Mouse (Mus musculus) neural tube, embryonic 12.5 days (tissue): ENCODE measurements around the gene U90926. TPM values are rescaled to one million over a fixed set of nuclear protein-coding genes. Genes with fewer than 3 reads are reported as not detected.
A peak's percentile ranks its signal among the peaks of the same experiment; 100 is the strongest.

Experiments used
- ATAC-seq: fragments of 200-750 bp; cut with Nextera tagmentation; 2 replicates; pipeline ENCODE4 v1.8.0; 2017; ENCODE audit warnings: low read depth, mild to moderate bottlenecking, moderate TSS enrichment, moderate library complexity; ENCODE audit not compliant: low FRiP score
- H3K27ac ChIP-seq: fragments of 300-500 bp; sonication (generic); 2 replicates; pipeline ENCODE4 v1.5.1; 2016
- H3K27me3 ChIP-seq: fragments of 300-500 bp; sonication (generic); replicated peaks from 2 replicates; pipeline ENCODE4 v1.6.1; 2016; ENCODE audit warnings: mild to moderate bottlenecking
- H3K36me3 ChIP-seq: fragments of 300-500 bp; sonication (generic); 2 replicates; pipeline ENCODE4 v1.6.1; 2016; ENCODE audit warnings: mild to moderate bottlenecking
- H3K4me1 ChIP-seq: fragments of 300-500 bp; sonication (generic); 2 replicates; pipeline ENCODE4 v1.6.1; 2016
- H3K4me2 ChIP-seq: fragments of 300-500 bp; sonication (generic); replicated peaks from 2 replicates; pipeline ENCODE4 v1.6.1; 2016; ENCODE audit warnings: mild to moderate bottlenecking
- H3K4me3 ChIP-seq: fragments of 300-500 bp; sonication (generic); 2 replicates; pipeline ENCODE4 v1.5.1; 2016
- H3K9ac ChIP-seq: fragments of 300-500 bp; sonication (generic); 2 replicates; pipeline ENCODE4 v1.6.1; 2016; ENCODE audit warnings: mild to moderate bottlenecking
- H3K9me3 ChIP-seq: fragments of 300-500 bp; sonication (generic); 2 replicates; pipeline ENCODE4 v1.6.1; 2016; ENCODE audit warnings: mild to moderate bottlenecking
- WGBS: fragments of 180-500 bp; shearing (Covaris S2); methylation state at CpG from one replicate; pipeline ENCODE4 v1.1.7; 2016; 5-methylcytosine and 5-hydroxymethylcytosine counted together
- polyA plus RNA-seq: library from polyadenylated mRNA; unstranded; fragments of >200 nt; fragmentation: Nextera tagmentation; extraction: Ambion mirVana; gene quantifications from 2 replicates; pipeline ENCODE4 v1.2.1, GENCODE M21; 2016

The U90926 gene
- polyA plus RNA-seq, 1 experiment from 2014 or later: not detected

- no peaks in the 10 kb centered on the region for H3K36me3 ChIP-seq
- H3K9ac ChIP-seq: no peak overlapping the region
- H3K27ac ChIP-seq: no peak overlapping the region
- no peak for ATAC-seq
- no peaks in the 10 kb centered on the region for H3K27me3 ChIP-seq
- 74% methylated on average over 5 of the region's 5 CpGs for WGBS
- H3K4me3 ChIP-seq: no peak overlapping the region
- H3K4me2 ChIP-seq: no peak overlapping the region
- H3K4me1 ChIP-seq: no peaks in the 10 kb centered on the region
- H3K9me3 ChIP-seq: no peaks in the 10 kb centered on the region
These were observed 19.8 kb upstream of the U90926 start for GRCm38 (mm10) chr5:92234939-92235557.

- H3K9ac ChIP-seq: no peak overlapping the region
- H3K36me3 ChIP-seq: no peaks in the 10 kb centered on the region
- H3K4me2 ChIP-seq: no peak overlapping the region
- no peaks in the 10 kb centered on the region for H3K9me3 ChIP-seq
- ATAC-seq: no peak
- no peaks in the 10 kb centered on the region for H3K27me3 ChIP-seq
- no peak overlapping the region for H3K27ac ChIP-seq
- no peaks in the 10 kb centered on the region for H3K4me1 ChIP-seq
- no peak overlapping the region for H3K4me3 ChIP-seq
- WGBS: 79% methylated on average over 4 of the region's 4 CpGs
These were observed 18.2 kb upstream of the U90926 start for GRCm38 (mm10) chr5:92233366-92233765.

- WGBS: 86% methylated on average over 10 of the region's 10 CpGs
- no peak for ATAC-seq
- H3K27ac ChIP-seq: no peak overlapping the region
- no peaks in the 10 kb centered on the region for H3K36me3 ChIP-seq
- no peaks in the 10 kb centered on the region for H3K4me1 ChIP-seq
- H3K4me3 ChIP-seq: no peak overlapping the region
- H3K4me2 ChIP-seq: no peak overlapping the region
- no peak overlapping the region for H3K9ac ChIP-seq
- no peaks in the 10 kb centered on the region for H3K27me3 ChIP-seq
- no peaks in the 10 kb centered on the region for H3K9me3 ChIP-seq
These were observed 16.6 kb upstream of the U90926 start for GRCm38 (mm10) chr5:92231836-92232235.

- no peak for ATAC-seq
- H3K27ac ChIP-seq: no peak overlapping the region
- WGBS: 87% methylated on average over 11 of the region's 11 CpGs
- H3K27me3 ChIP-seq: no peaks in the 10 kb centered on the region
- H3K4me3 ChIP-seq: no peak overlapping the region
- H3K9ac ChIP-seq: no peak overlapping the region
- no peaks in the 10 kb centered on the region for H3K9me3 ChIP-seq
- H3K4me1 ChIP-seq: no peaks in the 10 kb centered on the region
- H3K36me3 ChIP-seq: no peaks in the 10 kb centered on the region
- no peak overlapping the region for H3K4me2 ChIP-seq
These were observed 15.1 kb upstream of the U90926 start for GRCm38 (mm10) chr5:92230306-92230705.

GRCm38 (mm10) chr5:92229514-92229913 is 14.3 kb upstream of the U90926 start:
- no peaks in the 10 kb centered on the region for H3K4me1 ChIP-seq
- H3K9me3 ChIP-seq: no peaks in the 10 kb centered on the region
- H3K4me3 ChIP-seq: no peak overlapping the region
- no peak overlapping the region for H3K9ac ChIP-seq
- no peak for ATAC-seq
- H3K4me2 ChIP-seq: no peak overlapping the region
- 93% methylated on average over 3 of the region's 3 CpGs for WGBS
- H3K27me3 ChIP-seq: no peaks in the 10 kb centered on the region
- H3K36me3 ChIP-seq: no peaks in the 10 kb centered on the region
- H3K27ac ChIP-seq: no peak overlapping the region

GRCm38 (mm10) chr5:92228776-92229175 is 13.6 kb upstream of the U90926 start:
- no peak overlapping the region for H3K4me3 ChIP-seq
- no peaks in the 10 kb centered on the region for H3K27me3 ChIP-seq
- WGBS: 43% methylated on average over 10 of the region's 10 CpGs
- H3K9ac ChIP-seq: no peak overlapping the region
- no peaks in the 10 kb centered on the region for H3K36me3 ChIP-seq
- H3K4me2 ChIP-seq: no peak overlapping the region
- H3K4me1 ChIP-seq: no peaks in the 10 kb centered on the region
- no peak overlapping the region for H3K27ac ChIP-seq
- no peaks in the 10 kb centered on the region for H3K9me3 ChIP-seq
- no peak for ATAC-seq

GRCm38 (mm10) chr5:92227782-92228181 is 12.6 kb upstream of the U90926 start:
- no peak for ATAC-seq
- H3K27me3 ChIP-seq: no peaks in the 10 kb centered on the region
- no peaks in the 10 kb centered on the region for H3K9me3 ChIP-seq
- H3K4me2 ChIP-seq: no peak overlapping the region
- H3K27ac ChIP-seq: no peak overlapping the region
- no peaks in the 10 kb centered on the region for H3K36me3 ChIP-seq
- no peaks in the 10 kb centered on the region for H3K4me1 ChIP-seq
- WGBS: 87% methylated on average over 7 of the region's 7 CpGs
- no peak overlapping the region for H3K9ac ChIP-seq
- H3K4me3 ChIP-seq: no peak overlapping the region

- no peak overlapping the region for H3K4me3 ChIP-seq
- no peak overlapping the region for H3K27ac ChIP-seq
- whole genome bisulfite sequencing: 91% methylated on average over 8 of the region's 8 CpGs
These were observed 5.2 kb upstream of the U90926 start for GRCm38 (mm10) chr5:92220287-92220902.

GRCm38 (mm10) chr5:92219826-92220225 is 4.6 kb upstream of the U90926 start:
- Histone ChIP-seq H3K36me3 (no peaks in the 10 kb centered on the region), H3K4me1 (no peaks in the 10 kb centered on the region), H3K27me3 (no peaks in the 10 kb centered on the region), H3K9me3 (no peaks in the 10 kb centered on the region), H3K9ac (no peak overlapping the region), H3K27ac (no peak overlapping the region), H3K4me2 (no peak overlapping the region), H3K4me3 (no peak overlapping the region)
- WGBS: 79% methylated on average over 6 of the region's 6 CpGs
- ATAC-seq: no peak

More at GRCm38 (mm10) chr5:92220287-92220902, 5.2 kb upstream of the U90926 start:
- no peaks in the 10 kb centered on the region for H3K36me3 ChIP-seq
- H3K9ac ChIP-seq: no peak overlapping the region
- no peaks in the 10 kb centered on the region for H3K27me3 ChIP-seq
- H3K4me1 ChIP-seq: no peaks in the 10 kb centered on the region
- H3K4me2 ChIP-seq: no peak overlapping the region
- ATAC-seq: no peak
- no peaks in the 10 kb centered on the region for H3K9me3 ChIP-seq

- no peaks in the 10 kb centered on the region for H3K9me3 ChIP-seq
- no peaks in the 10 kb centered on the region for H3K36me3 ChIP-seq
- no peak overlapping the region for H3K27ac ChIP-seq
- WGBS: 51% methylated on average over 17 of the region's 17 CpGs
- peak; percentile 82 for ATAC-seq
- no peak overlapping the region for H3K9ac ChIP-seq
- no peaks in the 10 kb centered on the region for H3K27me3 ChIP-seq
- no peak overlapping the region for H3K4me3 ChIP-seq
- no peaks in the 10 kb centered on the region for H3K4me1 ChIP-seq
- no peak overlapping the region for H3K4me2 ChIP-seq
These were observed 3.9 kb upstream of the U90926 start for GRCm38 (mm10) chr5:92218915-92219793.

- H3K27ac ChIP-seq: no peak overlapping the region
- no peak overlapping the region for H3K4me2 ChIP-seq
- H3K27me3 ChIP-seq: no peaks in the 10 kb centered on the region
- ATAC-seq: no peak
- no peak overlapping the region for H3K4me3 ChIP-seq
- no peaks in the 10 kb centered on the region for H3K4me1 ChIP-seq
- H3K9ac ChIP-seq: no peak overlapping the region
- no peaks in the 10 kb centered on the region for H3K36me3 ChIP-seq
- H3K9me3 ChIP-seq: no peaks in the 10 kb centered on the region
- 91% methylated on average over 4 of the region's 4 CpGs for WGBS
These were observed 3.0 kb downstream of the U90926 start for GRCm38 (mm10) chr5:92212231-92212630.

GRCm38 (mm10) chr5:92210205-92210604 is 5.0 kb downstream of the U90926 start:
- Histone ChIP-seq H3K27ac (no peak overlapping the region), H3K9me3 (no peaks in the 10 kb centered on the region), H3K36me3 (peaks cover 6% of the 10 kb centered on the region), H3K27me3 (no peaks in the 10 kb centered on the region), H3K4me3 (no peak overlapping the region), H3K4me2 (no peak overlapping the region), H3K4me1 (no peaks in the 10 kb centered on the region), H3K9ac (no peak overlapping the region)
- no peak for ATAC-seq
- 80% methylated on average over 8 of the region's 8 CpGs for WGBS
